Mouse (Mus musculus): ENCODE measurements at regions not wholly inside any gene's neighbourhood (a gene's known extent, or its start where the extent isn't known, plus 50 kb on each side); places are given as distances from the start of the nearest gene placed in this dataset.

DNA sequence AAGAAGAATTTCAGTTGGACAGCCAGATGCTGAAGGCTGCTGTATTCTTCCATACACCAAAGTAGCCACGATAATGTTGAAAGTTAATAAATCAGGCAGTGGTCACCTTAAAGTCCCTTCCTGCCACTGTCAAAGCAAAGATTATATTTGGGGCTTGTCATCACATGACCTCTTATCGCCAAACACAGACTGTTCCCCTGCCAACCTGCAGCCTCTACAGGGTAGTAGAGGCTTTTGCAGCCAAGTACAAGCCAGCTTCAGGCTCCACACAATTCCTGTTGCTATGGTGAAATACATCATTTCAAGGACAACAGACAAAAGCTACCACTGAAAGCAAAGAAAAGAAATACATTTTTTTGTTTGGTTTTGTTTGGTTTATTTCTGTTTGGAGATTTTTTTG, 93.5 kb upstream of the Fgf16 start:
- TF ChIP-seq CTCF (IDR thresholded peaks at IDR 0.05): no peak
- no peak for TF ChIP-seq EP300 (IDR thresholded peaks at IDR 0.05)
